Mouse (Mus musculus): ENCODE results near the gene Lrpap1. TPM values are rescaled to one million over a fixed set of nuclear protein-coding genes. Genes with fewer than 3 reads are reported as not detected.

Gene Lrpap1
- total RNA-seq, 2 experiments from 2014 or later = 60.4 to 110 TPM

DNA sequence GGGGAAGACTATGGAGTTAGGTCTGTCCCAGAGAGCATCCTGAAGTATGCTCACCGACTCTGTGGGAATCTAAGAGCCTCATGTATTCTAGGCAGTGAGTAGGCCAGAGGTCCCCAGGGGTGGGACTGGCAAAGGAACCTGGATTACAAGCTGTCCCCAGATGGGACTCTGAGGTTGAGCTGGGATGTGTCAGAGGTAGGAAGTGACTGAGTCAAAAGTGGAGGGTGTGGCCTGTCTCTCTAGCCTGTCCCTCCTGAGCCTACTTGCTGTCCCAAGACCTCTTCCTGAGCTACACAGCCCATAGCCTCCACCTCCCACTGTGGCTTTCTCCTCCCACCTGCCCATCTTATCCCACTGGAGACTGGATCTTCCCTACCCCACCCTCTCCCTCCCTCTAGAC, 47.4 kb downstream of the Lrpap1 start:
- no peak for ATAC-seq (ENCODE audit: poor library complexity, severe bottlenecking)

DNA sequence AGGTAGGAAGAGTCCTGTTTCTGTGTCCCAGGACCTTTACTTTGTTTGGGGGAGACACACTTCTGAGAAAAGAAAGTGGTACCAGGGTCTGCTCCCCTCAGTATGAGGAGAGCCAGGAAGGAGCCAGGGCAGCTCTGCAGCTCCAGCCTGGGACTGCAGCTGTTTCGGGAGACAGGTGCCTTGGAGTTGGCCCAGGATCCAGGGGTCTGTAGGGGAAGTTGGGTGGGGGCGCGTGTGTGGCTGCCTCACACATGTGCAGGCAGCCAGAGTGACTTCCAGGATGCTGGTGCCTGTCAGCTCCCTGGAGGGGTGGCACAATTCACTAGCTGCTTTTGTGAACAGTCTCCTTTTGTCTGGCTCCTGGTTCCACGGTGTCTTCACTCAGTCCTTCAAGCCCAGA, 48.0 kb downstream of the Lrpap1 start:
- no peak for ATAC-seq (ENCODE audit: poor library complexity, severe bottlenecking)

DNA sequence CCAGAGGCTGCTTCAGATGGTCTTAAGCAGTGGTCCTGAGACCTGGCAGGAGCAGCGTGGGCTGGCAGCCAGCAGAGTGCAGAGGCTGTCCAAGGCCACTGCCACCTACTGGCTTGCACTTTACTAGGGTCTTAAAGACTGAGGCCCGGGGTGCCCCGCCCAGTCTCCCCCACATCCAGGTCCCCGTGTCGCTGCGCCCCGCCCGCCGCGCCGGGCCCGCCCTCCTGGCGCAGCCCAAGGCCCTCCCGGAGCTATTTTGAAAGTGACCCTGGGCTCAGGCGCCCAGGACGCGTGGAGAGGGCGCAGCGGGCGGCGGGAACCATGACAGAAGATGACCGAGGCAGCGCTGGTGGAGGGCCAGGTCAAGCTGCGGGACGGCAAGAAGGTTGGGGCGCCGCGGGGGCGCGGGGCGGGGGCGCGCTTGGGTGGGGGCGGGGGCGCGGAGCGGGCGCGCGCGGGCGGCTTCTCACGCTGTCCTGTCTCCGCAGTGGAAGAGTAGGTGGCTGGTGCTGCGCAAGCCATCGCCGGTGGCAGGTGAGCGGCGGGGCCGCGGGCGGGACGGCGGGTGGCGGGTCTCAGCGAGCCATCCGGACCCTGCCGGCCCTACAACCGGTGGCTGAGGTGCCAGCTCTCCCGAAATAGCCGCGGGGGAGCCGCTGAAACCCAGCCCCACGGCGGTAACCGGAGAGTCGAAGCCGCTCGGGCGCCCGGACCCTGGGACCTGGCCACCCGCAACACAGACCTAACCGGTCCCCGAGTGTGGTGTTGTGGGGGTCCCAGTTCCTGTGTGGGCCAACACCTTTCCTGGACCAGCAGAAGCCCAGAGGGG, 48.7 kb downstream of the Lrpap1 start, which contains the start of gene Dok7:
TSS of gene Dok7 (plus strand) at position 163 of the 829 bp plus-strand sequence.
- no peak for ATAC-seq (ENCODE audit: poor library complexity, severe bottlenecking)

DNA sequence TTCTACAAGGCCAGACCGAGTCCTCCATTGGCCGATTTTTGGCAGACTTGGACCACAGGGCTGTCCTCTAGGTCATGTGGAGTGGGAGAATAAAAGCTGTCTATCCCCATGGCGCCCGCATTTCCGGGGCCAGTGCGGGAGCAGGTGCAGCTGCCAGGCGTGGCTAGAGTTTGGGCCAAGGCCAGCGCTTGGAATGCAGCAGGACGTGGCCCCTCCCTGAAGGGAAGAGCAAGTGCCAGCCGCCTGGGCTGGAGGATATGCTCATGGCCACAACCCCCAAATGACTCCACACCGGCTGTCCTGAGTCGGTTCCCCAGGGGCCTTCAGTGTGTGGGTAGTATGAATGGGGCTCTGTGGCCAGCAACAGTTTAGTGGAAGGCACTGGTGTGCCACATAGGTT, 50.5 kb downstream of the Lrpap1 start:
- ATAC-seq (ENCODE audit: poor library complexity, severe bottlenecking) = no peak

DNA sequence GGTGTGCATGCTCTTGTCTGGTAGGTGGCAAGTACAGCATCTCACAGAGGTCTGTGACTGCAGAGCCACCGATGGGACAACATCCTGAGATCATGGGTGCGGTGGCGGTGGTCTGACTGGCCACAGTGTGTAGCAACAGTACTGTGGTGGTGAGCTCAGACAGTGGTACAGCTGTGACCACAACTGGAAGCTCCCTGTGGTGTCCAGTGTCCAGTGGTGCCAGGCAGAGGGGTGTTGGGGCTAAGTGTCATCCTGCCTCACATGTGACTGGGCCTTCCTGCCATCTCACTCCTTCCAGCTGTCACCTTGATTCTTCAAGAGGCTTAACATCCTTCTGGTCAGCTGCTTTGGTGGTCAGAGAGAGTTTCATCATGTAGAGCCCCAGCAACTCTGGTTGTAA, 50.9 kb downstream of the Lrpap1 start:
- ATAC-seq (ENCODE audit: poor library complexity, severe bottlenecking) = no peak

DNA sequence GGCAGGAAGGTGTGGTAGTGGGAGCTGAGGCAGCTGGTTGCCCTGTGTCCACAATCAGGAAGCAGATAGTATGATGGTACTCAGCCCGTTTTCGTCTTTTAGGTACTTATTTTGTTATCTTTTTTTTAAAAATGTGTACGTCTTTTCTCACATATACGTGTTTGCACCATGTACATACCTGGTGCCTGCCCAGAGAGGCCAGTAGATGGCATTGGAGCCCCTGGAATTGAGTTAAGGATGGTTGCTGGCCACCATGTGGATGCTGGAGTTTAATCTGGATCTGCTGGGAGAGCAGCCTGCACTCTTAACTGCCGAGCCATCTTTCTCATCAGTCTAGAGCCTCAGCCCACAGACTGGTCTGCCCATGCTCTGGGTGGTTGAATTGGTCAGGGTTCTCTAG, 55.0 kb downstream of the Lrpap1 start:
- ATAC-seq (ENCODE audit: poor library complexity, severe bottlenecking) = no peak

DNA sequence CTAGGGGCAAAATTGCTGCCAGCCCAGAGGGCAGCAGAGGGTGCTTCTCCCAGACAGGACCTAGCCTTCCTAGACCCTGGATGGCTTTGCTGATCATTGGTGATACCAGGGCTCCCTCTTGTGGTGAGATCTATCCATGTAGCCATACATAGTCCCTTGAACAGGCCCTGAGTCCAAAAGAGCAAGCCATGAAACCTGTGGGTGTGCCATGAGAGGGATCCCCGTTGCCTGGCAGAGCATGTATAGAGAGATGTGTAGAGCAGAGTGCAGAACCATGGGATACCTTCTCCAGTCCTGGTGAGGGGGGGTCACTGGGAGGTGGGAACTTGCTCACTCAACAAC, 62.5 kb downstream of the Lrpap1 start:
- ATAC-seq (ENCODE audit: poor library complexity, severe bottlenecking) = peak; percentile 71

DNA sequence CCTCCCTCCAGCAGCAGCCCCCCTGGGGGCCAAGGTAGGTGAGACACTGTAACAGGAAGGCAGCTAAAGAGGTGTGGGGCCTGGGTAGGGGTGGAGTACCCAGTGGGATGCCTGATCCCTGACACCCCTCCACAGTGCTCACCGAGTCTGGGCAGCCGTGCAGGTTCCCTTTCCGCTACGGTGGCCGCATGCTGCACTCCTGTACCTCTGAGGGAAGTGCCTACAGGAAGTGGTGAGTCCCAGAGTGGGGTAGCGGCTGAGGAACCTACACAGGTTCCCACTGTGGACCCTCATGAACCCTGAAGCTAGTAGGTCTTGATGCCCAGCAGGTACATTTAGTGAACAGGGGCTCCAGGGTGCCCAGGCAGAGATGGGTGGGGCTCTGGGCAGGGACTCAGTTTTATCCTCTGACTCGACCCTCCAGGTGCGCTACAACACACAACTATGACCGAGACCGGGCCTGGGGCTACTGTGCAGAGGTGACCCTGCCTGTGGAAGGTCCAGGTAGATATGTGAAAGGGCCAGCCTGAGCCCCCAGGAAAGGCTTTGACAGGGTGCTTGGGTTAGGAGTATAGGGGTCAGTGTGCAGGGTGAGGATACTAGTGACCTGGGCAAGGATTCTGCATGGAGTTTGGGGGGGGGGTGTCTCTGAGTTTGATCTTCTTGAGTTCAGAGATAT, 63.0 kb downstream of the Lrpap1 start:
- peak; percentile 72 for ATAC-seq (ENCODE audit: poor library complexity, severe bottlenecking)

Other genes with a start within 250 kb of the Lrpap1 start
- gene Msantd1, start 197.8 kb downstream of the Lrpap1 start, total RNA-seq (2015) = 0.80 and 1.2 TPM in 2 replicates
- gene Msantd1, start 197.8 kb downstream of the Lrpap1 start, total RNA-seq (2017) = 0.44 TPM in 1 of 2 replicates, not detected in the other
- 5.7 and 8.5 TPM in 2 replicates for gene Rgs12, start 156.3 kb downstream of the Lrpap1 start, total RNA-seq (2015)
- gene Rgs12, start 156.3 kb downstream of the Lrpap1 start, total RNA-seq (2017) = 6.2 and 7.1 TPM in 2 replicates
- gene Hgfac, start 64.3 kb downstream of the Lrpap1 start, total RNA-seq (2015) = not detected in 2 replicates
- 0.44 TPM in 1 of 2 replicates, not detected in the other for gene Hgfac, start 64.3 kb downstream of the Lrpap1 start, total RNA-seq (2017)
- not detected in 2 replicates for gene Dok7, start 49.0 kb downstream of the Lrpap1 start, total RNA-seq (2015)
- not detected in 2 replicates for gene Dok7, start 49.0 kb downstream of the Lrpap1 start, total RNA-seq (2017)
- not detected in 2 replicates for gene Adra2c, start 172.6 kb upstream of the Lrpap1 start, total RNA-seq (2015)
- not detected in 2 replicates for gene Adra2c, start 172.6 kb upstream of the Lrpap1 start, total RNA-seq (2017)